Mouse (Mus musculus): ENCODE data around the gene Ccdc153.

The Ccdc153 gene

GRCm38 (mm10) chr9:44240399-44240798, at the start of gene Ccdc153:
Gene Ccdc153 (plus strand): TSS chr9:44240676.
- in situ Hi-C loops (cut with MboI, MseI) = loop anchor here (5.0 kb wide), 1 partner anchor 48 kb away; no protein-coding TSS in a partner anchor

GRCm38 (mm10) chr9:44191166-44191565, 49.3 kb upstream of the Ccdc153 start:
- in situ Hi-C loops (cut with MboI, MseI) = loop anchor here (5.0 kb wide), 1 partner anchor 51 kb away; the partner anchor contains the start of gene Ccdc153

GRCm38 (mm10) chr9:44192312-44192711, 48.2 kb upstream of the Ccdc153 start:
- in situ Hi-C loops (cut with MboI, MseI) = loop anchor here (5.0 kb wide), 1 partner anchor 50 kb away; the partner anchor contains the start of gene Ccdc153

- in situ Hi-C loops (cut with MboI, MseI) = loop anchor here (5.0 kb wide), 1 partner anchor 50 kb away; the partner anchor contains the start of gene Ccdc153
Measured at GRCm38 (mm10) chr9:44192794-44193193, 47.7 kb upstream of the Ccdc153 start.

- in situ Hi-C loops (cut with MboI, MseI) = loop anchor here (5.0 kb wide), 1 partner anchor 48 kb away; the partner anchor contains the start of gene Ccdc153
Measured at GRCm38 (mm10) chr9:44194000-44194399, 46.5 kb upstream of the Ccdc153 start.

GRCm38 (mm10) chr9:44196354-44196753, 44.1 kb upstream of the Ccdc153 start:
- in situ Hi-C loops (cut with MboI, MseI) = no loop called here

GRCm38 (mm10) chr9:44199166-44199565, 41.3 kb upstream of the Ccdc153 start:
- in situ Hi-C loops (cut with MboI, MseI) = no loop called here

- in situ Hi-C loops (cut with MboI, MseI) = no loop called here
Measured at GRCm38 (mm10) chr9:44199580-44199979, 40.9 kb upstream of the Ccdc153 start.

GRCm38 (mm10) chr9:44200458-44200857, 40.0 kb upstream of the Ccdc153 start:
- in situ Hi-C loops (cut with MboI, MseI) = no loop called here

- in situ Hi-C loops (cut with MboI, MseI) = no loop called here
Measured at GRCm38 (mm10) chr9:44207840-44208239, 32.6 kb upstream of the Ccdc153 start.

GRCm38 (mm10) chr9:44209416-44209815, 31.1 kb upstream of the Ccdc153 start:
- in situ Hi-C loops (cut with MboI, MseI) = no loop called here

- in situ Hi-C loops (cut with MboI, MseI) = no loop called here
Measured at GRCm38 (mm10) chr9:44212406-44212805, 28.1 kb upstream of the Ccdc153 start.

GRCm38 (mm10) chr9:44213538-44213937, 26.9 kb upstream of the Ccdc153 start:
- in situ Hi-C loops (cut with MboI, MseI) = no loop called here

GRCm38 (mm10) chr9:44225993-44226392, 14.5 kb upstream of the Ccdc153 start:
- in situ Hi-C loops (cut with MboI, MseI) = no loop called here

GRCm38 (mm10) chr9:44231609-44232008, 8.9 kb upstream of the Ccdc153 start:
- in situ Hi-C loops (cut with MboI, MseI) = no loop called here

- in situ Hi-C loops (cut with MboI, MseI) = no loop called here
Measured at GRCm38 (mm10) chr9:44233021-44233801, 7.3 kb upstream of the Ccdc153 start.

GRCm38 (mm10) chr9:44233802-44234478, 6.5 kb upstream of the Ccdc153 start, which contains the start of gene Cbl:
Gene Cbl (minus strand): TSS chr9:44234049.
- in situ Hi-C loops (cut with MboI, MseI) = no loop called here

GRCm38 (mm10) chr9:44234479-44235427, 5.7 kb upstream of the Ccdc153 start:
- in situ Hi-C loops (cut with MboI, MseI) = no loop called here

- in situ Hi-C loops (cut with MboI, MseI) = no loop called here
Measured at GRCm38 (mm10) chr9:44236601-44237000, 3.9 kb upstream of the Ccdc153 start.

GRCm38 (mm10) chr9:44237128-44237527, 3.3 kb upstream of the Ccdc153 start:
- in situ Hi-C loops (cut with MboI, MseI) = no loop called here

GRCm38 (mm10) chr9:44238501-44239190, 1.8 kb upstream of the Ccdc153 start:
- in situ Hi-C loops (cut with MboI, MseI) = no loop called here
